Mouse (Mus musculus) forebrain, embryonic 15.5 days (tissue): ENCODE data around the gene Gbp5. TPM values are rescaled to one million over a fixed set of nuclear protein-coding genes. Genes with fewer than 3 reads are reported as not detected.

ENCODE experiments used
- ATAC-seq: fragments of 200-750 bp; cut with Nextera tagmentation; replicated peaks from 2 replicates; pipeline ENCODE4 v1.8.0; 2017; ENCODE audit warnings: mild to moderate bottlenecking, moderate TSS enrichment, moderate library complexity
- H3K27ac ChIP-seq: fragments of 300-500 bp; sonication (generic); replicated peaks from 2 replicates; pipeline ENCODE4 v1.5.1; 2015; ENCODE audit warnings: mild to moderate bottlenecking, inconsistent platforms
- H3K27me3 ChIP-seq: fragments of 300-500 bp; sonication (generic); 2 replicates; pipeline ENCODE4 v1.6.1; 2015; ENCODE audit warnings: inconsistent platforms
- H3K36me3 ChIP-seq: fragments of 300-500 bp; sonication (generic); 2 replicates; pipeline ENCODE4 v1.6.1; 2015; ENCODE audit warnings: mild to moderate bottlenecking, inconsistent platforms
- H3K4me1 ChIP-seq: fragments of 300-500 bp; sonication (generic); 2 replicates; pipeline ENCODE4 v1.6.1; 2015; ENCODE audit warnings: inconsistent platforms
- H3K4me2 ChIP-seq: fragments of 300-500 bp; sonication (generic); replicated peaks from 2 replicates; pipeline ENCODE4 v1.6.1; 2015; ENCODE audit warnings: mild to moderate bottlenecking, inconsistent platforms
- H3K4me3 ChIP-seq: fragments of 300-500 bp; sonication (generic); 2 replicates; pipeline ENCODE4 v1.5.1; 2015; ENCODE audit warnings: mild to moderate bottlenecking, inconsistent platforms
- H3K9ac ChIP-seq: fragments of 300-500 bp; sonication (generic); replicated peaks from 2 replicates; pipeline ENCODE4 v1.6.1; 2015; ENCODE audit warnings: mild to moderate bottlenecking, inconsistent platforms
- H3K9me3 ChIP-seq: fragments of 300-500 bp; sonication (generic); 2 replicates; pipeline ENCODE4 v1.6.1; 2016; ENCODE audit warnings: inconsistent platforms
- WGBS: fragments of 180-500 bp; shearing (Covaris S2); methylation state at CpG from one replicate; pipeline ENCODE4 v1.1.7; 2015; ENCODE audit warnings: mixed read lengths; 5-methylcytosine and 5-hydroxymethylcytosine counted together
- polyA plus RNA-seq: library from polyadenylated mRNA; unstranded; fragments of >200 nt; fragmentation: Nextera tagmentation; extraction: Ambion mirVana; gene quantifications from 2 replicates; pipeline ENCODE4 v1.2.1, GENCODE M21; 2015

Gbp5 gene
- 0.06 and 0.08 TPM in 2 replicates for polyA plus RNA-seq

- no peak for ATAC-seq
These were observed at the start of gene Gbp5 for GRCm38 (mm10) chr3:142493536-142494061. Gene Gbp5 (plus strand): TSS chr3:142493978.

GRCm38 (mm10) chr3:142454198-142454597, 39.6 kb upstream of the Gbp5 start:
- Histone ChIP-seq H3K4me1 (no peaks in the 10 kb centered on the region), H3K9me3 (no peaks in the 10 kb centered on the region), H3K27ac (no peak overlapping the region), H3K4me3 (no peak overlapping the region), H3K4me2 (no peak overlapping the region), H3K27me3 (no peaks in the 10 kb centered on the region), H3K36me3 (no peaks in the 10 kb centered on the region), H3K9ac (no peak overlapping the region)
- ATAC-seq: no peak
- WGBS: 73% methylated on average over 7 of the region's 7 CpGs

More at GRCm38 (mm10) chr3:142493536-142494061, at the start of gene Gbp5:
- no peak within 1 kb of the TSS for H3K9ac ChIP-seq
- 76% methylated on average over 6 of the region's 6 CpGs for WGBS
- no peak within 1 kb of the TSS for H3K4me2 ChIP-seq
- no peaks in the 10 kb centered on the region for H3K27me3 ChIP-seq
- H3K4me3 ChIP-seq: no peak within 1 kb of the TSS
- H3K4me1 ChIP-seq: no peaks in the 10 kb centered on the region
- H3K9me3 ChIP-seq: no peaks in the 10 kb centered on the region
- no peak within 1 kb of the TSS for H3K27ac ChIP-seq
- H3K36me3 ChIP-seq: no peaks in the 10 kb centered on the region

DNA sequence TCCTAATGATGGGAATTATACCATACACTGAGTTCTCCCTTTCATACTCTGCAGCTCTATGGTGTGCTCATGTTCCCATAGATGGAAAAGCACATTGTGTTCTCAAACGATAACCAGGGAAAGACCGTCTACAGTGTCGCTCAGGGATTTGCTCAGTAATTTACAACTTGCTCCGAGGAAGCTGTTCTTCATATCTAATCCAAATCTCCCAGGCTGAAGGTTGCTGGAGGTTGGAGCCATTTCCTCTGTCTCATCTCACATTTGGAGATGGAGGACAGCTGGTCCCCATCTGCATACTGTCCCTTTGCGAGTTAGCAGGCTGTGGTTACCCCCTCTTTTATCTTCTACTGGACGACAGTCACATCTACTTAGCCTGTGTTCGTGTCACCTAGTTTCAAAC, 34.5 kb upstream of the Gbp5 start:
- no peak for ATAC-seq
- H3K4me1 ChIP-seq: no peaks in the 10 kb centered on the region
- no peaks in the 10 kb centered on the region for H3K27me3 ChIP-seq
- WGBS: 89% methylated on average over 7 of the region's 7 CpGs
- H3K4me3 ChIP-seq: no peak overlapping the region
- H3K36me3 ChIP-seq: no peaks in the 10 kb centered on the region
- H3K9ac ChIP-seq: no peak overlapping the region
- H3K27ac ChIP-seq: no peak overlapping the region
- no peak overlapping the region for H3K4me2 ChIP-seq
- H3K9me3 ChIP-seq: no peaks in the 10 kb centered on the region

GRCm38 (mm10) chr3:142462764-142463751, 30.7 kb upstream of the Gbp5 start:
- Histone ChIP-seq H3K9ac (no peak overlapping the region), H3K4me2 (no peak overlapping the region), H3K4me1 (no peaks in the 10 kb centered on the region), H3K36me3 (no peaks in the 10 kb centered on the region), H3K27ac (no peak overlapping the region), H3K27me3 (no peaks in the 10 kb centered on the region), H3K9me3 (no peaks in the 10 kb centered on the region), H3K4me3 (no peak overlapping the region)
- 85% methylated on average over 25 of the region's 25 CpGs for WGBS
- ATAC-seq: 0 out of 2 replicates have a peak, but pooled peaks have one; percentile 29

GRCm38 (mm10) chr3:142474349-142474983, 19.3 kb upstream of the Gbp5 start:
- 26% methylated on average over 11 of the region's 11 CpGs for WGBS
- H3K9me3 ChIP-seq: no peaks in the 10 kb centered on the region
- peak; percentile 60; the same call in 1 of the 2 replicates for ATAC-seq
- no peaks in the 10 kb centered on the region for H3K27me3 ChIP-seq
- H3K4me3 ChIP-seq: no peak overlapping the region
- H3K36me3 ChIP-seq: no peaks in the 10 kb centered on the region
- no peak overlapping the region for H3K9ac ChIP-seq
- no peak overlapping the region for H3K27ac ChIP-seq
- H3K4me1 ChIP-seq: no peaks in the 10 kb centered on the region
- H3K4me2 ChIP-seq: 0 out of 2 replicates have a peak overlapping the region, but pooled peaks have one; percentile 5

DNA sequence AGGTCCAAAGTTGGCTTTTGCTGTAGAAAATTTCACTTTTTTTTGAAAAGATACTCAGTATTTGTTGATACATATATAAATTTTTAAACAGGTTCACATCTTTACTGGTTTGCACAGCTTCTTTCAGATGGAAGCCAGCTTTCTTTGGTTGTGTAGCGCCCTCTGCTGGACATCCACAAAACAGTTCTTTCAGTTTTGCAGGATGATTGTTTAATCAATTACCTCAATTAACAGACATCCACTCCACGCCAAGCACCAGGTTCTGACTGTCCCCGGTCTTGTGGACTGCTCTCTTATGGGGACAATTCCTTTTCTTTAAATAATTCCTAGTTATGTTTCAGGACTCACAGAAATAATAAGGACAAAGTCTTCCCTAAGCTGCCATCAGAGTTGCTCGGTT, 17.9 kb upstream of the Gbp5 start:
- no peak overlapping the region for H3K4me2 ChIP-seq
- no peaks in the 10 kb centered on the region for H3K9me3 ChIP-seq
- no peaks in the 10 kb centered on the region for H3K4me1 ChIP-seq
- no peak for ATAC-seq
- no peaks in the 10 kb centered on the region for H3K36me3 ChIP-seq
- no peaks in the 10 kb centered on the region for H3K27me3 ChIP-seq
- H3K27ac ChIP-seq: no peak overlapping the region
- H3K9ac ChIP-seq: no peak overlapping the region
- H3K4me3 ChIP-seq: no peak overlapping the region
- WGBS: 16% methylated on average over 4 of the region's 4 CpGs

GRCm38 (mm10) chr3:142477866-142478265, 15.9 kb upstream of the Gbp5 start:
- Histone ChIP-seq H3K4me3 (no peak overlapping the region), H3K4me1 (no peaks in the 10 kb centered on the region), H3K36me3 (no peaks in the 10 kb centered on the region), H3K27me3 (no peaks in the 10 kb centered on the region), H3K4me2 (no peak overlapping the region), H3K27ac (no peak overlapping the region), H3K9ac (no peak overlapping the region), H3K9me3 (no peaks in the 10 kb centered on the region)
- ATAC-seq: no peak
- WGBS: 90% methylated on average over 5 of the region's 5 CpGs

GRCm38 (mm10) chr3:142478360-142478759, 15.4 kb upstream of the Gbp5 start:
- 86% methylated on average over 1 of the region's 1 CpGs for WGBS
- H3K4me3 ChIP-seq: no peak overlapping the region
- no peaks in the 10 kb centered on the region for H3K27me3 ChIP-seq
- H3K4me1 ChIP-seq: no peaks in the 10 kb centered on the region
- H3K9me3 ChIP-seq: no peaks in the 10 kb centered on the region
- no peaks in the 10 kb centered on the region for H3K36me3 ChIP-seq
- no peak for ATAC-seq
- no peak overlapping the region for H3K27ac ChIP-seq
- H3K4me2 ChIP-seq: no peak overlapping the region
- H3K9ac ChIP-seq: no peak overlapping the region

DNA sequence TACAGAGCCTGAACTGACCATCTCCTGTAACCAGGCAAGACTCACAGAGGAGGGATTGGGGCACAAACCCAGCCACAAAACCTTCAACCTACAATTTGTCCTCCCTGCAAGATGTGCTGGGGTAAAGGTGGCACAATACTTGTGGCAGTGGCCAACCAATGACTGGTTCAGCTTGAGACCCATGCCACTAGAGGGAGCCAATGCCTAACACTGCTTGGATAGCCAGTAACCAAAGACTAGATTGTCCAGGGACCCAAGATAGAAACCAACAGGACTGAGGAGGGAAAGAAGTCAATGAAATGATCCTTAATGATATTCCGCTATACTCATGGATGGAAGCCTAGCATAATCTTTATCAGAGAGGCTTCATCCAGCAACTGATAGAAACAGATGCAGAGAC, 3.3 kb upstream of the Gbp5 start:
- Histone ChIP-seq H3K27ac (no peak overlapping the region), H3K4me2 (no peak overlapping the region), H3K9me3 (no peaks in the 10 kb centered on the region), H3K9ac (no peak overlapping the region), H3K27me3 (no peaks in the 10 kb centered on the region), H3K4me3 (no peak overlapping the region), H3K4me1 (no peaks in the 10 kb centered on the region), H3K36me3 (no peaks in the 10 kb centered on the region)
- WGBS: 80% methylated on average over 1 of the region's 1 CpGs
- peak; percentile 83; the same call in 1 of the 2 replicates for ATAC-seq

DNA sequence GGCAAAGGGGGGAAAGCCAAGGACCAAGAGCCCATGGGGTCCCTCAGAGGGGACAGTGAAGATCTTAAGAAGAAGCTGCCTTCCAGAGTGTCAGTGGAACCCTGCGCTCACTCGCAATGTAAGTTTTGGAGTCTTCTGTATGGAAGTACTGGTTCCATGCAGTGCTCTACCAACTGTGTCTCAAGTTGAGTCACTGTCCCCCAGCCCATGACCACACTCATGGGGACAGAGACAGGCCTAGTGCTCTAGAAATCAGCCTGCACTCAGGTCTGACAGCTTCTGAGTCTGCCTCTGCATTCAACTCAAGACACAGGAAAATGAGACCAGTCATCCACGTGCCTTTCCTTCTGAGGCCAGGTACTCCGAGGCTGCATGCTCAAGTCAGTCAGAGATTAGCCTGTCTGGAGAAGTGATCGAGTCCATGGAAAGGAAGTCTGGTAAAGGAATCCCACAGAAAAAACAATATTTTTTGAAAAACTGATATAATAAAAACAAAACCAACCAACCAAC, 1.4 kb downstream of the Gbp5 start:
- Histone ChIP-seq H3K27ac (no peak overlapping the region), H3K9me3 (no peaks in the 10 kb centered on the region), H3K4me1 (no peaks in the 10 kb centered on the region), H3K27me3 (no peaks in the 10 kb centered on the region), H3K4me2 (no peak overlapping the region), H3K36me3 (no peaks in the 10 kb centered on the region), H3K9ac (no peak overlapping the region), H3K4me3 (no peak overlapping the region)
- WGBS: 93% methylated on average over 5 of the region's 5 CpGs
- no peak for ATAC-seq

DNA sequence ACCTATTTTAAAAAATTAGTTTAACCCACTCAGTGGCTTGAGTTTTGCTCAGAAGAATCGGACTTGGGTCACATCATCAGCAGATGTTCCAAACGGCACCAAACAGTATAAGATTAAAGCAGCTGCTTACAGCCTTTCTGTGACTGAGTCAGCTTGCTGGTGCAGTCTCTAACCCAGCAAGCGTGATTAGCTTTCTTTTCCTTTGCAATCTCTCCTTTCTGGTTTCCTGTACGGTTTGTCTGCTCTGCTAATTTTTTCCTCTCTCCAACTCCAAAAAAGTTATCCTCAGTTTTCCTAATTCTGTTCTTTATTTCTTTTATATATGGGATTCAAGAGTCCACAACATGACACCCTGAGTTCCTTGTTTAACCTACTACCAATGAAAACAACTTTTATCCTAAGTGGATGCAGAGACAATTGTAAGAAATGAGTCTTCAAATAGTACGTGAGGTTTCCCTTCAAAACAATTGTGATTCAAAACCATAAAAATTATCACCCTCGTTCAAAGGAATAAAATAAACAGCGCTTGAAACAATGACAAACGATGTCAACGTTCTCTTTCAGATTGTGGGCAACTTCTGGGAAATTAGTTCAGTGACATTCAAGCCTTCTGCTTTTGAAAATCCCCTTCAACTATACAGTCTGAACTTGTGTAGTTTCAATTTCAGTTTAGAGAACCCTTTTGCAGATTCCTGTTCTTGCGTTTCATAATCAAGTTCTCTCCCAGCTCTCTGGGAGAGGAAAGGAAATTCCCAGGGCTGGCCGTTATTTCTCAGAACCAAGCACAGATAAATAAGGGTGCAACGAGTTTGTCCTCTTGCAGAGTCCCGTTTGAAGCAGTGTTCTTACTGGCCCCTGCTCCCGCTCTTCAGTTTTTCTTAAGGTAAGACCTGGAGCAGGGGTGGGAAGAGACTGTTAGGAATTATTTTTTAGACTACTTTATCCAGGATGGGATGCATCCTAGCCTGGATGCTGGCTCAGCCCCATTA, 2.6 kb downstream of the Gbp5 start:
- no peaks in the 10 kb centered on the region for H3K36me3 ChIP-seq
- H3K9me3 ChIP-seq: no peaks in the 10 kb centered on the region
- no peak for ATAC-seq
- H3K27me3 ChIP-seq: no peaks in the 10 kb centered on the region
- H3K4me1 ChIP-seq: no peaks in the 10 kb centered on the region
- H3K4me2 ChIP-seq: no peak overlapping the region
- H3K27ac ChIP-seq: no peak overlapping the region
- H3K4me3 ChIP-seq: no peak overlapping the region
- H3K9ac ChIP-seq: no peak overlapping the region
- 56% methylated on average over 14 of the region's 14 CpGs for WGBS
